Mouse (Mus musculus): Measurements from ENCODE around the gene B430305J03Rik.

DNA sequence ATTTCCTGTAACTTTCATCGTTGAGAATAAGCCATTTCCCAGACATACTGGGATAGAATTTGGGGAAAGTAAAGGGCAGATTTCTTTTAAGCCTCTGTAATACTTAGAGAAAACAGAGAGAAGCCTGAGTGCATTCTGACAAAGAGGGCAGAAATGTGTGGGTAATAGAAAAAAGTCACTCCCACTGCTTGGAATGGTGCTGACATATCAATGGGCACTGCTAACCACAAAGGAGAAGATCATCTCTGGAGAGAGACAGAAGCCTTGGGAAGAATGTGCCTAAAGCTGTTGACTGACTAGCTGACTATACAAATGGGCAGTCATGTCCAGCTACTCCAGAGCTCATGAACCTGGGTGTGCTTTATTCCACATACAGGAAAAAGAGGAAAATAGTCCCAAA lies 10.3 kb downstream of the B430305J03Rik start:
- TF ChIP-seq CTCF (IDR thresholded peaks at IDR 0.05; ENCODE audit: low read depth, low read length) (no peak), POLR2A (IDR thresholded peaks at IDR 0.05; ENCODE audit: extremely low read depth, insufficient read depth, low read length) (no peak)
